Mouse (Mus musculus) midbrain, embryonic 11.5 days (tissue): ENCODE data around the gene Atp2c2. TPM values are rescaled to one million over a fixed set of nuclear protein-coding genes. Genes with fewer than 3 reads are reported as not detected.

Source experiments
- ATAC-seq: fragments of 200-750 bp; cut with Nextera tagmentation; 2 replicates; pipeline ENCODE4 v1.8.0; 2017; ENCODE audit warnings: moderate TSS enrichment, moderate library complexity; ENCODE audit not compliant: low FRiP score
- DNase-seq: peaks from one replicate; pipeline ENCODE4 v3.0.0; 2015; ENCODE audit warnings: low spot score; ENCODE audit errors: missing footprints
- H3K27ac ChIP-seq: fragments of 300-500 bp; sonication (generic); 2 replicates; pipeline ENCODE4 v1.5.1; 2014; ENCODE audit warnings: low read depth, low read length
- H3K27me3 ChIP-seq: fragments of 300-500 bp; sonication (generic); 2 replicates; pipeline ENCODE4 v1.6.1; 2014; ENCODE audit warnings: mild to moderate bottlenecking, low read length, moderate library complexity, mixed read lengths; ENCODE audit not compliant: control insufficient read depth, insufficient read depth
- H3K36me3 ChIP-seq: fragments of 300-500 bp; sonication (generic); 2 replicates; pipeline ENCODE4 v1.6.1; 2014; ENCODE audit warnings: mild to moderate bottlenecking, low read length, moderate library complexity, mixed read lengths; ENCODE audit not compliant: control insufficient read depth, insufficient read depth
- H3K4me1 ChIP-seq: fragments of 300-500 bp; sonication (generic); 2 replicates; pipeline ENCODE4 v1.6.1; 2014; ENCODE audit warnings: low read length; ENCODE audit not compliant: control insufficient read depth, insufficient read depth
- H3K4me2 ChIP-seq: fragments of 300-500 bp; sonication (generic); 2 replicates; pipeline ENCODE4 v1.6.1; 2014; ENCODE audit warnings: mild to moderate bottlenecking, moderate library complexity
- H3K4me3 ChIP-seq: fragments of 300-500 bp; sonication (generic); 2 replicates; pipeline ENCODE4 v1.5.1; 2014; ENCODE audit warnings: low read depth, low read length
- H3K9ac ChIP-seq: fragments of 300-500 bp; sonication (generic); 2 replicates; pipeline ENCODE4 v1.6.1; 2014; ENCODE audit warnings: low read length
- H3K9me3 ChIP-seq: fragments of 300-500 bp; sonication (generic); 2 replicates; pipeline ENCODE4 v1.6.1; 2016; ENCODE audit warnings: low read length; ENCODE audit not compliant: control insufficient read depth
- WGBS: fragments of 180-500 bp; shearing (Covaris S2); extraction: QIAGEN DNeasy Blood & Tissue Kit; methylation state at CpG from one replicate; pipeline ENCODE4 v1.1.7; 2014; 5-methylcytosine and 5-hydroxymethylcytosine counted together
- polyA plus RNA-seq: library from polyadenylated mRNA; unstranded; fragments of >200 nt; fragmentation: Nextera tagmentation; extraction: Ambion mirVana; gene quantifications from 2 replicates; pipeline ENCODE4 v1.2.1, GENCODE M21; 2014

Gene Atp2c2
- polyA plus RNA-seq, 1 experiment from 2014 or later: 0.33 TPM

GRCm38 (mm10) chr8:119783579-119783978 lies 83.8 kb downstream of the Atp2c2 start:
- peaks cover 15% of the 10 kb centered on the region; the same call in 1 of the 2 replicates for H3K4me1 ChIP-seq
- 77% methylated on average over 6 of the region's 6 CpGs for WGBS
- H3K27ac ChIP-seq: no peak overlapping the region

GRCm38 (mm10) chr8:119784141-119784574 lies 84.3 kb downstream of the Atp2c2 start:
- peak overlapping the region; percentile 12; the same call in 1 of the 2 replicates for H3K9ac ChIP-seq
- H3K4me1 ChIP-seq: peaks cover 13% of the 10 kb centered on the region; the same call in 1 of the 2 replicates
- 42% methylated on average over 9 of the region's 9 CpGs for WGBS
- H3K27ac ChIP-seq: no peak overlapping the region
- DNase-seq (no peak), ATAC-seq (no peak)
- H3K36me3 ChIP-seq: no peaks in the 10 kb centered on the region
- no peaks in the 10 kb centered on the region for H3K27me3 ChIP-seq
- no peaks in the 10 kb centered on the region for H3K9me3 ChIP-seq
- H3K4me2 ChIP-seq: no peak overlapping the region
- H3K4me3 ChIP-seq: no peak overlapping the region

More at GRCm38 (mm10) chr8:119783579-119783978, 83.8 kb downstream of the Atp2c2 start:
- Histone ChIP-seq H3K9ac (no peak overlapping the region), H3K4me2 (no peak overlapping the region), H3K4me3 (no peak overlapping the region), H3K9me3 (no peaks in the 10 kb centered on the region), H3K27me3 (no peaks in the 10 kb centered on the region), H3K36me3 (no peaks in the 10 kb centered on the region)
- DNase-seq: no peak
- ATAC-seq: no peak

GRCm38 (mm10) chr8:119784676-119785075 lies 84.9 kb downstream of the Atp2c2 start:
- ATAC-seq (no peak), DNase-seq (no peak)
- Histone ChIP-seq H3K27ac (no peak overlapping the region), H3K4me1 (peaks cover 13% of the 10 kb centered on the region; the same call in 1 of the 2 replicates), H3K9me3 (no peaks in the 10 kb centered on the region), H3K27me3 (no peaks in the 10 kb centered on the region), H3K4me3 (no peak overlapping the region), H3K4me2 (no peak overlapping the region), H3K36me3 (no peaks in the 10 kb centered on the region), H3K9ac (no peak overlapping the region)
- 56% methylated on average over 7 of the region's 7 CpGs for WGBS

GRCm38 (mm10) chr8:119785764-119786405 lies 86.1 kb downstream of the Atp2c2 start:
- no peak overlapping the region for H3K9ac ChIP-seq
- H3K9me3 ChIP-seq: no peaks in the 10 kb centered on the region
- H3K27me3 ChIP-seq: no peaks in the 10 kb centered on the region
- 56% methylated on average over 18 of the region's 18 CpGs for WGBS
- H3K27ac ChIP-seq: no peak overlapping the region; the same call in 1 of the 2 replicates
- no peak overlapping the region for H3K4me2 ChIP-seq
- DNase-seq (no peak), ATAC-seq (peak; percentile 56; the same call in 1 of the 2 replicates)
- no peak overlapping the region for H3K4me3 ChIP-seq
- no peaks in the 10 kb centered on the region for H3K36me3 ChIP-seq
- H3K4me1 ChIP-seq: peaks cover 20% of the 10 kb centered on the region

GRCm38 (mm10) chr8:119786871-119787270 lies 87.1 kb downstream of the Atp2c2 start:
- Histone ChIP-seq H3K9me3 (no peaks in the 10 kb centered on the region), H3K27ac (no peak overlapping the region), H3K4me1 (peaks cover 29% of the 10 kb centered on the region), H3K27me3 (no peaks in the 10 kb centered on the region), H3K9ac (no peak overlapping the region), H3K36me3 (no peaks in the 10 kb centered on the region), H3K4me3 (no peak overlapping the region), H3K4me2 (no peak overlapping the region)
- no peak for ATAC-seq
- 79% methylated on average over 3 of the region's 3 CpGs for WGBS
- DNase-seq: no peak

- no peaks in the 10 kb centered on the region for H3K27me3 ChIP-seq
- no peak overlapping the region; the same call in 1 of the 2 replicates for H3K27ac ChIP-seq
- no peak overlapping the region for H3K4me3 ChIP-seq
- H3K9ac ChIP-seq: no peak overlapping the region
- H3K4me2 ChIP-seq: no peak overlapping the region
- no peaks in the 10 kb centered on the region for H3K9me3 ChIP-seq
- no peaks in the 10 kb centered on the region for H3K36me3 ChIP-seq
- ATAC-seq (no peak), DNase-seq (no peak)
- 58% methylated on average over 4 of the region's 4 CpGs for WGBS
- peaks cover 34% of the 10 kb centered on the region for H3K4me1 ChIP-seq
Measured at GRCm38 (mm10) chr8:119787341-119787740, 87.5 kb downstream of the Atp2c2 start.

- no peaks in the 10 kb centered on the region for H3K9me3 ChIP-seq
- no peak overlapping the region for H3K27ac ChIP-seq
- H3K4me3 ChIP-seq: no peak overlapping the region
- H3K9ac ChIP-seq: no peak overlapping the region
- H3K36me3 ChIP-seq: no peaks in the 10 kb centered on the region
- H3K4me2 ChIP-seq: no peak overlapping the region
- H3K27me3 ChIP-seq: no peaks in the 10 kb centered on the region
- H3K4me1 ChIP-seq: peaks cover 36% of the 10 kb centered on the region
- DNase-seq (no peak), ATAC-seq (no peak)
- 71% methylated on average over 9 of the region's 9 CpGs for WGBS
Measured at GRCm38 (mm10) chr8:119788607-119789381, 89.0 kb downstream of the Atp2c2 start.

GRCm38 (mm10) chr8:119789581-119789980 lies 89.8 kb downstream of the Atp2c2 start:
- Histone ChIP-seq H3K4me3 (no peak overlapping the region), H3K27me3 (no peaks in the 10 kb centered on the region), H3K4me1 (peaks cover 34% of the 10 kb centered on the region), H3K9me3 (no peaks in the 10 kb centered on the region), H3K4me2 (no peak overlapping the region), H3K9ac (no peak overlapping the region), H3K27ac (no peak overlapping the region), H3K36me3 (no peaks in the 10 kb centered on the region)
- ATAC-seq (no peak), DNase-seq (no peak)
- 83% methylated on average over 7 of the region's 7 CpGs for WGBS
